Mouse (Mus musculus) embryo, embryonic 11 days (tissue): ENCODE data around the gene Csgalnact2.

Experiments
- DNase-seq: peaks from one replicate; pipeline ENCODE4 v3.0.0-alpha.2; 2015

Gene Csgalnact2

GRCm38 (mm10) chr6:118071013-118071350 is 68.0 kb downstream of the Csgalnact2 start:
- no peak for DNase-seq

- no peak for DNase-seq
Observed at GRCm38 (mm10) chr6:118070321-118071012, 68.5 kb downstream of the Csgalnact2 start.

- no peak for DNase-seq
Observed at GRCm38 (mm10) chr6:118067720-118068119, 71.2 kb downstream of the Csgalnact2 start.

- peak; percentile 61 for DNase-seq
Observed at GRCm38 (mm10) chr6:118066199-118067081, 72.5 kb downstream of the Csgalnact2 start.

GRCm38 (mm10) chr6:118065837-118066198 is 73.1 kb downstream of the Csgalnact2 start:
- no peak for DNase-seq

GRCm38 (mm10) chr6:118064968-118065530 is 73.9 kb downstream of the Csgalnact2 start:
- peak; percentile 82 for DNase-seq

- no peak for DNase-seq
Observed at GRCm38 (mm10) chr6:118063266-118063665, 75.7 kb downstream of the Csgalnact2 start.

GRCm38 (mm10) chr6:118061266-118061665 is 77.7 kb downstream of the Csgalnact2 start:
- DNase-seq: no peak
